In the genomic region with DNA sequence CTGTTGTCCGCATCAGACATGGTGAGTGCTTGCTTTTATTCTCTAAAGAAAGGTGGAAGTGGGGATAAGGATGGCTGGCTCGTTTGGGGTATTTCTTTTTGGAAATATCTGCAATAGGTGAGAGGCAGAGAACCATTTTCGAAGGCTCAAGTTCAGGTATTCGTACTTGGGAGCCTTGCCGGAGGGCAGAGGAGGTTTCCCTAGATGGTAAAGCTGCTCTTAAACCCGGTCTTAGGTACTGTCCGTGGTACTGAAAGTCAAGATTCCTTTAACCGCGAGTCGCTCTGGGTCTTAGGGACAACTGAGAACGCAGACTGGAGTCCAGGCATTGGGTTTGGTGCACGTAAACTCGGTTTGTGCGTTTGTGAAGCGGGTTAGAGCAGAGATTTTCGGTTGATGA, we compare ENCODE assay signal across 10 mouse cellular contexts. TPM values are rescaled to one million over a fixed set of nuclear protein-coding genes. Genes with fewer than 3 reads are reported as not detected.
DNase-seq lines count a peak whose midpoint lies in the region; ATAC-seq lines count a peak whose summit lies in the region.
"Had no signal": no experiment of that assay in that cellular context is flagged by ENCODE, and none has a peak within 500 bp of the region (broad histone marks: within the 10 kb centered on the region; RNA-seq: fewer than 3 reads in every experiment).

No protein-coding gene starts in this region.

- peaks cover 100% of the 10 kb centered on the region for H3K27me3 ChIP-seq in kidney, embryonic 15.5 days

- H3K9ac ChIP-seq in kidney, embryonic 15.5 days = no peak overlapping the region
- H3K9ac ChIP-seq: liver, embryonic 13.5 days had no signal

- H3K9me3 ChIP-seq in kidney, embryonic 15.5 days (replicated peaks) = no peaks in the 10 kb centered on the region
- H3K9me3 ChIP-seq: liver, embryonic 13.5 days had no signal

- ATAC-seq in kidney, embryonic 15.5 days (replicated peaks; ENCODE audit: low FRiP score) = no peak
- 0 out of 2 replicates have a peak, but pooled peaks have one; percentile 43 for ATAC-seq in granulocyte monocyte progenitor cell, adult 5-6 weeks (replicated peaks; ENCODE audit: poor library complexity, severe bottlenecking)
- ATAC-seq in megakaryocyte progenitor cell, adult 5-6 weeks (replicated peaks; ENCODE audit: poor library complexity) = peak; percentile 63

- no peaks in the 10 kb centered on the region for H3K36me3 ChIP-seq in kidney, embryonic 15.5 days
- H3K36me3 ChIP-seq: liver, embryonic 13.5 days had no signal

- H3K4me1 ChIP-seq in kidney, embryonic 15.5 days = peaks cover 32% of the 10 kb centered on the region
- H3K4me1 ChIP-seq: liver, embryonic 13.5 days had no signal

- H3K4me3 ChIP-seq in kidney, embryonic 15.5 days (replicated peaks) = no peak overlapping the region
- H3K4me3 ChIP-seq: liver, embryonic 13.5 days had no signal

- peak; percentile 37 for DNase-seq in kidney, adult 18-20 months
- peak; percentile 61 for DNase-seq in WW6 (ENCODE audit: low read depth, low spot score)
- DNase-seq in urinary bladder, postnatal 14 days (ENCODE audit: low spot score) = no peak
- no peak for DNase-seq in layer of hippocampus, postnatal 36 days
- DNase-seq in spleen, postnatal 10 days (ENCODE audit: low spot score in 2 of 2) = no peak
- DNase-seq: liver, embryonic 13.5 days had no signal

- no peak overlapping the region for H3K27ac ChIP-seq in kidney, embryonic 15.5 days
- H3K27ac ChIP-seq: liver, embryonic 13.5 days had no signal

- WGBS in kidney, embryonic 15.5 days = under 1% methylated on average over 16 of the region's 16 CpGs

- no peak overlapping the region for H3K4me2 ChIP-seq in kidney, embryonic 15.5 days
- H3K4me2 ChIP-seq: liver, embryonic 13.5 days had no signal

RNA-seq across cellular contexts. Expression of gene Slc6a5, which starts 0.4 kb away (rescaled TPM):
- 0.04 and 0.06 TPM in 2 replicates for polyA plus RNA-seq in kidney, embryonic 15.5 days (2015; fragmentation: Nextera tagmentation; extraction: Ambion mirVana)
- total RNA-seq in granulocyte monocyte progenitor cell, adult 5-6 weeks (2014; fragmentation: Nextera tagmentation) = 0.09 TPM in 1 of 2 replicates, not detected in the other
- total RNA-seq in granulocyte monocyte progenitor cell, adult 5-6 weeks (2017) = not detected in 2 replicates
- not detected in 2 replicates for total RNA-seq in megakaryocyte progenitor cell, adult 5-6 weeks (2015)
- total RNA-seq in megakaryocyte progenitor cell, adult 5-6 weeks (2017) = not detected in 2 replicates
- under 1 TPM in 1 of 2 experiments, not detected in 1; 0.05 TPM for total RNA-seq in layer of hippocampus, postnatal 36 days (2021)
- polyA plus RNA-seq: liver, embryonic 13.5 days; stomach, embryonic 14.5 days had no signal

Comparison
In these comparisons a context has a peak if more than half of its experiments do, and no peak if none do; other contexts are left out.
1. DNase-seq: peak in kidney, adult 18-20 months (single experiment) and WW6 (single experiment); none in urinary bladder, postnatal 14 days (single experiment), layer of hippocampus, postnatal 36 days (0 of 2) and spleen, postnatal 10 days (0 of 2).